Mouse (Mus musculus): ENCODE data around the gene 4930449I24Rik.
A peak's percentile ranks its signal among the peaks of the same experiment; 100 is the strongest.
"Not testable (repeated sequence)": the region's sequence is repeated elsewhere in the genome, so short reads cannot be mapped to it uniquely, and the experiment has no call there.

Gene 4930449I24Rik

GRCm38 (mm10) chr5:146502099-146502498 is at the start of gene 4930449I24Rik:
Gene 4930449I24Rik (plus strand): TSS chr5:146502399.
- not testable (repeated sequence) for DNase-seq

DNA sequence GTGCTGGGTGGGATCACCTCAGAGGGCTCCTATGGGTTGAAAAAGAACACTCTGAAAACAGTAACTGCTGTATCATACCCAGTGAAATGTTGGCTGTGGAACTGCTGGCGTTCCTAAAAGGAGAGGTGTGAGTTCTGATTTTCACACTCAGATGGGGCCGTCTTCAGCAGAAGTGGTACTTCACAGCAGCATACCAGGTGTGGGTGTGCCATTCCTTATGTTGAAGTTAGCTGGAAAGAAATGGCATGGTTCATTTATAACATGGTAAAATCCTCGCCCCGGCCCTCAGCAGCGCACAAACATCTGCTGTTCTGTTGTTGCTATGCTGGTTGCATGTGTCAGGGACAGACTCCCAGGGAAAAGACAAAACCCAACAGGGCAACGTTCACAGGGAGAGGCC is 48.6 kb upstream of the 4930449I24Rik start:
- no peak for DNase-seq

- DNase-seq, result no peak
Measured at GRCm38 (mm10) chr5:146461612-146462011, 40.6 kb upstream of the 4930449I24Rik start.

GRCm38 (mm10) chr5:146466663-146467062 is 35.5 kb upstream of the 4930449I24Rik start:
- DNase-seq, result no peak

- no peak for DNase-seq
Measured at GRCm38 (mm10) chr5:146468311-146468710, 33.9 kb upstream of the 4930449I24Rik start.

DNA sequence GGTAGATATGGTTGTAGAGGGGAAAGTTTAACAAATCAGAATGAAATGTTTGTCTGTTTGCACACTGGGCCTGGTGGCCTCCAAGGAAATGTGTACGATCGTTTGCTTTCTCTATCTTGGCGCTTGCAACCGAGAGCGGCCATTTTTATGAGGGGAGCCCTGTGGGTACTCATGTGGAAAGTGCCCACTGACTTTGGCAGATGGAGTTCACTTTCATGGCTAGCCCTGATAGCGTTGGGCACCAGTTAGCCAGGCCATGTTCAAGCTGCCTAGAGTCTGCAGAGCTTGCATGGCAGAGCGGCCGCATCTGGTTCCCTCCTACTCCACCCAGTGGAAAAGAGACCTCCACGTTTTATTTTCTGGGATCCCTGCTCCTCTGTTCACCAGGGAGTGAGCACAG is 31.4 kb upstream of the 4930449I24Rik start:
- no peak for DNase-seq

DNA sequence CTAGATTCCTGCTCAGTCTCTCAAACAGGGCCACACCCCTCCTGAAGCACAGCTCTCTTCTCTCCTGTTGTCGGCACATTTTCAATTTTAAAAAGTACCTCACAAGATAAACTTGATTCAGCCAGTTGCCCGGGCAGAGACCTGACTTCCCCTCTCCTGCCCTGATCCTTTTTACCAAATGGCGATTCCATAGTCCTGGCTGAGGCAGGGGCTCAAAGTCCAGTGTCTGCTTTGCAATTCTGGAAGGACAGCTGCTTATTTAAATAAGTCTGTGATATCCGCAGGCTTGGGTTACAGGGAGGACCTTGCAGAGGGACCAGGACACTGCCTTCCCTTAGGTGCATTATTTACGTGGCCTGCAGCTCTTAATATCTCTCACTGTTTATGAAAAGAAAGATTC is 30.9 kb upstream of the 4930449I24Rik start:
- no peak for DNase-seq

DNA sequence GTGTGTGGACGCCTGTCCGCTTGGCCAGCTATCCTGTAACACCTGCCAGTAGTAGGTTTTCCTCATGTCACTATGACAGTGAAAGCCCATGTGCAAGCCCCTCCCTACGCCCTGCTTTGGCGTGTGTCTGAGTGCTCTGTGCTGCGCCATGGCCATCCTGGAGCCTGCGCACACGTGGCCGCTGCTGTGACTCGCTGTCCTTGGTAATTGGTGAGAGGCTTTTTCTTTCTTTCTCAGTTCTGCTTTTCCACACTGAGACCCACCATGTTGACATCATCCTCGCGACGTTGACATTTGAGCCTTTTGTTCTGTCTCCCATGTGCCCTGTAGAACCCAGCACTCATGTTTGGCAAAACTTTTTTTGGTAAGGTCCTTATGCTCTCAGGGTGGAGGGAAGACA is 30.4 kb upstream of the 4930449I24Rik start:
- no peak for DNase-seq

DNA sequence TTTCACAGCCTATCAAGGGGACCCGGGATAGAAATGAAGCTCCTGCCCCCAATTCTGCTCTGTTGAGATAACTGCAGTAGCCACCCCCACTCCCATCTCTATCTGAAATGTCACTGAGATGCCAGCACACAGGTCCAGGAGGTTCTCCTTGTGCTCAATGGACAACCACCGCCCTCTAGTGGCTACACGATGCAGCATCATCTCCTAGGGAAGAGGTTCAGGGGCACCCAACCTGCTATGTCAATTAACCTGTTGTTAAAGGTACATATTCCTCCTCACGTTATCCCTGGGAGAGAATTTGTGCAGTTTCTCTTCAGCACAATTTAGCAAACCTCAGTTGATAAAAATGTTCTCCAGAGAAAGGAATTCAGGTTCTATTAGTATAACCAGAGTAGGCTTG is 22.6 kb upstream of the 4930449I24Rik start:
- DNase-seq, result peak; percentile 70

GRCm38 (mm10) chr5:146481665-146482064 is 20.5 kb upstream of the 4930449I24Rik start, which contains the start of gene Gm6408:
Gene Gm6408 (plus strand): TSS chr5:146481965.
- DNase-seq, result not testable (repeated sequence)

DNA sequence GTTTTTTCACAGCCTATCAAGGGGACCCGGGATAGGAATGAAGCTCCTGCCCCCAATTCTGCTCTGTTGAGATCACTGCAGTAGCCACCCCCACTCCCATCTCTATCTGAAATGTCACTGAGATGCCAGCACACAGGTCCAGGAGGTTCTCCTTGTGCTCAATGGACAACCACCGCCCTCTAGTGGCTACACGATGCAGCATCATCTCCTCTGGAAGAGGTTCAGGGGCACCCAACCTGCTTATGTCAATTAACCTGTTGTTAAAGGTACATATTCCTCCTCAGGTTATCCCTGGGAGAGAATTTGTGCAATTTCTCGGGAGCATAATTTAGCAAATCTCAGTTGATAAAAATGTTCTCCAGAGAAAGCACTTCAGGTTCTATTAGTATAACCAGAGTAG is 13.2 kb upstream of the 4930449I24Rik start:
- DNase-seq, result peak; percentile 53

DNA sequence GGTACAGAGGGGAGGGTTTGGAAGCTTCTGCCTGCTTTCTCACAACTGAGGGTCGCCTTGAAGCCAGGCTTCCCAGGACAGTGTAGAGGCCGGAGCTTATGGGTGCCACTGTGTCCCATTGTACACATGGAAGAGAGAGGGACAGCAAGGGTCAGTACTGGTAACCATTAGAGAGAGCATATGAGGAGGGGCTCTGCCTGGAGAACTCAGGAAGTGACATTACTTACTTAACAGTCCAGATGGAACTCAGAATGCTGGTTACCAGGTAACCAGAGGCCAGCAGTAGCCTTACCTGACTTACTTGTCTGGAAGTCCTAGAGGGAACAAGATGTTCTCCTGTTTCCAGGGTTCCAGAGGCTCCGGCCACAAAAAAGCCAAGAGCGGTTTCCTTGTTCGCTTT is 11.1 kb upstream of the 4930449I24Rik start, which contains the start of gene Gm6370:
Gene Gm6370, plus strand, starts transcription at position 301 of the 400 bp plus-strand sequence.
- not testable (repeated sequence) for DNase-seq

DNA sequence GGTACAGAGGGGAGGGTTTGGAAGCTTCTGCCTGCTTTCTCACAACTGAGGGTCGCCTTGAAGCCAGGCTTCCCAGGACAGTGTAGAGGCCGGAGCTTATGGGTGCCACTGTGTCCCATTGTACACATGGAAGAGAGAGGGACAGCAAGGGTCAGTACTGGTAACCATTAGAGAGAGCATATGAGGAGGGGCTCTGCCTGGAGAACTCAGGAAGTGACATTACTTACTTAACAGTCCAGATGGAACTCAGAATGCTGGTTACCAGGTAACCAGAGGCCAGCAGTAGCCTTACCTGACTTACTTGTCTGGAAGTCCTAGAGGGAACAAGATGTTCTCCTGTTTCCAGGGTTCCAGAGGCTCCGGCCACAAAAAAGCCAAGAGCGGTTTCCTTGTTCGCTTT is 11.6 kb downstream of the 4930449I24Rik start, which contains the start of gene Gm3402:
Gene Gm3402, plus strand, starts transcription at position 301 of the 400 bp plus-strand sequence.
- not testable (repeated sequence) for DNase-seq

DNA sequence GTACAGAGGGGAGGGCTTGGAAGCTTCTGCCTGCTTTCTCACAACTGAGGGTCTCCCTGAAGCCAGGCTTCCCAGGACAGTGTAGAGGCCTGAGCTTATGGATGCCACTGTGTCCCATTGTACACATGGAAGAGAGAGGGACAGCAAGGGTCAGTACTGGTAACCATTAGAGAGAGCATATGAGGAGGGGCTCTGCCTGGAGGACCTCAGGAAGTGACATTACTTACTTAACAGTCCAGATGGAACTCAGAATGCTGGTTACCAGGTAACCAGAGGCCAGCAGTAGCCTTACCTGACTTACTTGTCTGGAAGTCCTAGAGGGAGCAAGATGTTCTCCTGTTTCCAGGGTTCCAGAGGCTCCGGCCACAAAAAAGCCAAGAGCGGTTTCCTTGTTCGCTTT is 23.3 kb downstream of the 4930449I24Rik start, which contains the start of gene Gm3404:
Gene Gm3404, plus strand, starts transcription at position 301 of the 400 bp plus-strand sequence.
- DNase-seq, result not testable (repeated sequence)

- DNase-seq, result not testable (repeated sequence)
Measured at GRCm38 (mm10) chr5:146537347-146537746, 35.1 kb downstream of the 4930449I24Rik start, which contains the start of gene Gm3409. Gene Gm3409 (plus strand): TSS chr5:146537647.
